Mouse (Mus musculus) neural tube, embryonic 13.5 days (tissue): ENCODE results near the gene Cacna1g. TPM values are rescaled to one million over a fixed set of nuclear protein-coding genes. Genes with fewer than 3 reads are reported as not detected.

ENCODE experiments used
- ATAC-seq: fragments of 200-750 bp; cut with Nextera tagmentation; 2 replicates; pipeline ENCODE4 v1.8.0; 2017; ENCODE audit warnings: low read depth, mild to moderate bottlenecking, moderate TSS enrichment, moderate library complexity
- H3K27ac ChIP-seq: fragments of 300-500 bp; sonication (generic); replicated peaks from 2 replicates; pipeline ENCODE4 v1.5.1; 2015; ENCODE audit warnings: moderate library complexity, mild to moderate bottlenecking, inconsistent platforms
- H3K27me3 ChIP-seq: fragments of 300-500 bp; sonication (generic); 2 replicates; pipeline ENCODE4 v1.6.1; 2015; ENCODE audit warnings: mild to moderate bottlenecking, inconsistent platforms
- H3K36me3 ChIP-seq: fragments of 300-500 bp; sonication (generic); 2 replicates; pipeline ENCODE4 v1.6.1; 2015; ENCODE audit warnings: mild to moderate bottlenecking, inconsistent platforms
- H3K4me1 ChIP-seq: fragments of 300-500 bp; sonication (generic); replicated peaks from 2 replicates; pipeline ENCODE4 v1.6.1; 2015; ENCODE audit warnings: inconsistent platforms
- H3K4me2 ChIP-seq: fragments of 300-500 bp; sonication (generic); 2 replicates; pipeline ENCODE4 v1.6.1; 2015; ENCODE audit warnings: inconsistent platforms, mild to moderate bottlenecking, moderate library complexity
- H3K4me3 ChIP-seq: fragments of 300-500 bp; sonication (generic); 2 replicates; pipeline ENCODE4 v1.5.1; 2015; ENCODE audit warnings: mild to moderate bottlenecking, inconsistent platforms
- H3K9ac ChIP-seq: fragments of 300-500 bp; sonication (generic); 2 replicates; pipeline ENCODE4 v1.6.1; 2015; ENCODE audit warnings: moderate library complexity, mild to moderate bottlenecking, inconsistent platforms
- H3K9me3 ChIP-seq: fragments of 300-500 bp; sonication (generic); 2 replicates; pipeline ENCODE4 v1.6.1; 2016; ENCODE audit warnings: inconsistent platforms
- WGBS: fragments of 180-500 bp; shearing (Covaris S2); methylation state at CpG from one replicate; pipeline ENCODE4 v1.1.7; 2015; 5-methylcytosine and 5-hydroxymethylcytosine counted together
- polyA plus RNA-seq: library from polyadenylated mRNA; unstranded; fragments of >200 nt; fragmentation: Nextera tagmentation; extraction: Ambion mirVana; gene quantifications from 2 replicates; pipeline ENCODE4 v1.2.1, GENCODE M21; 2015

Gene Cacna1g
- polyA plus RNA-seq, 1 experiment from 2014 or later = 8.9 TPM

DNA sequence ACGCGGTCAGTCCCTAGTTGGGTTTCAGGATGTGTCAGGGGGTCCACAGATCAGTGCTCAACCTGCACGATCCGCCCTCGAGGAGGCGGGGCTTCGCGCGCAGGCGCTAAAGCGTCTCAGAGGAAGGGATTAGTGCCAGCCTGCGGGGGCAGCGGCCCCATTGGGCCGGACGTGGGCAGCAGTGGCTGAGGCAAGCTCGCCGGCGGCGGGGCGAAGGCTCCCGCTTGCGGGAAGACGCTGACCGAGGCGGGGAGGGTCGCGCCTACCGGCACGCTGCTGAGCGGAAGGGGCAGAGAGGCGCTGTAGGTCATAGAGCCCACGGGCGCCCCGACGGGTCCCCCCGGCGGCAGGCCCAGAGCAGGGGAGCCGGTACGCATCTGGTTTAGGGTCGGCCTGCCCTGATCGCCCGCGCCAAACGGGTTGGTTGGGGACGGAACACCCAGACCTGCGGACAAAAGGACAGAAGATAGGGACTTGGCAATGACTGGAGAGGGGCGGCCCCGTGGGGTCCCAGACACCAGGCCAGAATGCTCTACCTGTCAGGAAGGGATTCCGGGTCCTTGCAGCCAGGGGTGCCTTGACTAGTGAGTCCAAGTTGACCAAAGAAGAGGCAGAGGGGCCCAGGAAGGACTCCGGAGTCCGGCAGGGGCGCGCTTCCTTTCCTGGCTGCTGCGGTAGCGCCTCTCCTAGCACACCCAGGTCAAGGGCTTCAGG lies 17.2 kb upstream of the Cacna1g start:
- peaks cover 13% of the 10 kb centered on the region for H3K4me1 ChIP-seq
- peak overlapping the region; percentile 70 for H3K4me2 ChIP-seq
- no peak overlapping the region for H3K27ac ChIP-seq
- H3K9ac ChIP-seq = peak overlapping the region; percentile 75
- H3K27me3 ChIP-seq = peaks cover 49% of the 10 kb centered on the region
- H3K36me3 ChIP-seq = no peaks in the 10 kb centered on the region
- 5% methylated on average over 55 of the region's 55 CpGs for WGBS
- ATAC-seq = no peak
- peak overlapping the region; percentile 51 for H3K4me3 ChIP-seq
- no peaks in the 10 kb centered on the region for H3K9me3 ChIP-seq

DNA sequence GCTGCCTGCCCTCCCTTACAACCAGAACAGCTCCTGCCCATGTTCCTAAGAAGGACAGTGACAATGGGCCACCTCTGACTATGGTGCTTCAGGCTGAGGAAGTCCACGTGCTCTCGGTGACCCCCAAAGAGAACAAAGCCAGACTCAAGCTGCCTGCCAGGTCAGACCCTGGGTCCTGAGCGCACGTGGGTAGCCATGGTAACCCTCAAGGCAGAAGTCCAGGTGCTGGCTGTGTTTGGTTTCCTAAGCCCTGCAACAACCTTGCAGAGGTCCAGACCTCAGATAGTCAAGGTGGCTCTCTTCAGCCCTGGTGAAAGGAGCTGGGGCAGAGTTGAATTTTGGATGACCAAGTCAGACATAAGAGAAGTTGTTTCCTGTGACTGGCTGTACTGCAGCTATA lies 15.7 kb upstream of the Cacna1g start:
- Histone ChIP-seq H3K27ac (no peak overlapping the region), H3K4me3 (no peak overlapping the region), H3K4me1 (peaks cover 13% of the 10 kb centered on the region), H3K4me2 (no peak overlapping the region), H3K27me3 (peaks cover 60% of the 10 kb centered on the region), H3K36me3 (no peaks in the 10 kb centered on the region), H3K9ac (no peak overlapping the region), H3K9me3 (no peaks in the 10 kb centered on the region)
- 46% methylated on average over 4 of the region's 4 CpGs for WGBS
- ATAC-seq = no peak

DNA sequence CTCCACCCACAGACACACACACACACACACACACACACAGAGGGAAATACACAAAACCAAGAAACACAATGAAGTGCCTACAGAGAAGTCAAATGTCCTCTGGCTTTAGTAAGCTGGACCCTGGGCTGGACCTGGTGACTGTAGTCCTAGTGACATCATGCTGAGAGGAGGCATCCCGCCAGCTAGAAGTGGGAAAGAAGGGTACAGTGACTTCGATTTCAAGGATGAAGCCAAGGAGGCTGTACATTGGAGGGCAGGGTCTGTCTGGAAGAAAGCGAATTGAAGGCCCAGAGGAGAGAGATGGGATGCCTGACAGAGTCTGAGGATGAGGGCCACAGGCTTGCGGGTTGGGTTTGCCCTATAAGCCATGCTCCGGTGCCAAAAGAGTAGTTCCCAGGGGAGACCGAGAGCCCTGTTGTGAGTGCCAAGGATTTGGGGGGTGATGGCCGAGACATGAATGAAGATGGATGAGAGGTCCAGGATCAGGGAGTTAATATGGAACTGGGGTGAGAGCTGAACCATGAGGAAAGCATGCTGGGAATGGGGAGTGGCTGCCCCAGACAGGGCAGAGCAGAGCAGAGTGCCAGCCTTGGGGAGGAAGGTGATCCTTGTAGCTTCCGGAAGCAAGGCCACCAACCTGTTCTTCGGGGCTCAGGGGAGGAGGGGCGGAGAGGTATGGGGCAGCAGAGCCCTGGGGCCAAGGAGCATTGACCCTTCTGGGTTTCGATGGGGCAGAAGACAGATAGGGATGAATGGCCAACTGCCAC lies 15.0 kb upstream of the Cacna1g start:
- no peak overlapping the region for H3K27ac ChIP-seq
- no peaks in the 10 kb centered on the region for H3K9me3 ChIP-seq
- no peak overlapping the region for H3K4me3 ChIP-seq
- H3K4me1 ChIP-seq = peaks cover 13% of the 10 kb centered on the region
- no peak overlapping the region for H3K9ac ChIP-seq
- 89% methylated on average over 11 of the region's 11 CpGs for WGBS
- ATAC-seq = no peak
- peaks cover 61% of the 10 kb centered on the region for H3K27me3 ChIP-seq
- no peaks in the 10 kb centered on the region for H3K36me3 ChIP-seq
- no peak overlapping the region for H3K4me2 ChIP-seq

DNA sequence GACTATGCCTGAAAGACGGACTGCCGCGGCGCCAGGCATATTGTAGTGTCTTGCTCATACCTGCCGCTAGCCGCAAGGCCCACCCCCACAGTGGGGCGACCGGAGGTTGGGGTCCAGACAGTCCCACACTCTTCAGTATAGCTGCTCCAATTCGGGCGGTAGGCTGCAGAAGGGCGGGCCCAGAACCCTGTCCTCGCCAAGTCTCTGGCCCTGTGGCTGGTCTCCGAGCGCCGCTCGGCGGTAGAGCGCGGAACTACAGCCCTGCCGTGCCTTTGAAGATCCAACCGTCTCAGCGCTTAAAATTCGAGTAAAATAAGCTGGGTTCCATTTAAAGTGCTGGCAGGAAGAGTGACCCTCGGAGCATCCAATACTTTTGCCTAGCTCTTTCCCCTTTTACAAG lies 12.0 kb upstream of the Cacna1g start, which contains the start of gene Spata20:
Spata20 (minus strand) TSS at position 179 of the 400 bp plus-strand sequence.
- peaks cover 46% of the 10 kb centered on the region for H3K27me3 ChIP-seq
- WGBS = 3% methylated on average over 24 of the region's 24 CpGs
- ATAC-seq = peak; percentile 78
- peaks cover 5% of the 10 kb centered on the region; the same call in 1 of the 2 replicates for H3K4me1 ChIP-seq
- no peaks in the 10 kb centered on the region for H3K9me3 ChIP-seq
- peak within 1 kb of the TSS; percentile 10; the same call in 1 of the 2 replicates for H3K4me3 ChIP-seq
- H3K9ac ChIP-seq = no peak within 1 kb of the TSS
- no peaks in the 10 kb centered on the region for H3K36me3 ChIP-seq
- H3K27ac ChIP-seq = no peak within 1 kb of the TSS
- peak within 1 kb of the TSS; percentile 42 for H3K4me2 ChIP-seq

DNA sequence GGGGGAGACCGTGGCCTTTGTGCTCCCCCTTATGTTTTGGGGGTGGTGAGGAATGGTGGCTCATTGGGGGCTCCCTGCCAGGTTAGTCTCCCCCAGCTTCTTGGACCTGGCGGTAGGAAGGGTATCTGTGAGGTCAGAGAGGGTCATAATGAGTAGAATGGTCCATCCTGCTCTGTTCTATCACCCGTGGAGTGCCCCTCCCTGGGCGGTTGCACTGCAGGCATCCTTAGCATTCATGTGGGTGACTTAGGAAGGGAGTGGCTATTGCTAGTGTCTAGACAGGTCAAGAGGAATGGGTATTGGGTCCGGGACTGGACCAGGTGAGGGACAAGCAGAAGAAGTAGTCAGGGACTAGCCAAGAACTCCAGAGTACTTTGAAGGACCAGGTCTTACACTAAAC lies 11.2 kb upstream of the Cacna1g start:
- Histone ChIP-seq H3K4me2 (no peak overlapping the region), H3K4me1 (no peaks in the 10 kb centered on the region; the same call in 1 of the 2 replicates), H3K4me3 (no peak overlapping the region), H3K9me3 (no peaks in the 10 kb centered on the region), H3K27me3 (peaks cover 42% of the 10 kb centered on the region), H3K27ac (no peak overlapping the region), H3K36me3 (no peaks in the 10 kb centered on the region), H3K9ac (no peak overlapping the region)
- 0 out of 2 replicates have a peak, but pooled peaks have one; percentile 21 for ATAC-seq
- 86% methylated on average over 5 of the region's 5 CpGs for WGBS

DNA sequence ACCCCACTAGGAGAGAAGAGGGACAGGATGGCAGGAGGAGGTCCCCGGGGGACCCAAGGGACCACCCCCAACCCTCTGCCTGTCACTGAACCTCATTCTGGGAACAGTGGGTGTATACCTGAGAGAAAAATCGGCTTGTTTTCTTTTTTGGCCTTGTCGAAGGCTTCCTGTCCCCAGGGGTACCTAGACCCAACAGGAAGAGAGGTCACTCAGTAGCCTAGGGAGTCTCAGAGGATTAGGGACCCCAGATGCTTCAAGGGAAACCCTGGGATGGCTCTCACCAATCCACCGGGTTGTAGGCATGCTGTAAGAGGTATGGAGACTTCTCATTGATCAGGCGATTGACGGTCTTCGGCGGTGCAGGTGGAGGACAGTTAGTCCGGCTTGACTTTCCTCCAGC lies 10.6 kb upstream of the Cacna1g start:
- Histone ChIP-seq H3K27me3 (peaks cover 36% of the 10 kb centered on the region), H3K4me1 (no peaks in the 10 kb centered on the region; the same call in 1 of the 2 replicates), H3K4me3 (no peak overlapping the region), H3K27ac (no peak overlapping the region), H3K9me3 (no peaks in the 10 kb centered on the region), H3K36me3 (no peaks in the 10 kb centered on the region), H3K9ac (no peak overlapping the region), H3K4me2 (no peak overlapping the region)
- 87% methylated on average over 9 of the region's 9 CpGs for WGBS
- ATAC-seq = no peak

DNA sequence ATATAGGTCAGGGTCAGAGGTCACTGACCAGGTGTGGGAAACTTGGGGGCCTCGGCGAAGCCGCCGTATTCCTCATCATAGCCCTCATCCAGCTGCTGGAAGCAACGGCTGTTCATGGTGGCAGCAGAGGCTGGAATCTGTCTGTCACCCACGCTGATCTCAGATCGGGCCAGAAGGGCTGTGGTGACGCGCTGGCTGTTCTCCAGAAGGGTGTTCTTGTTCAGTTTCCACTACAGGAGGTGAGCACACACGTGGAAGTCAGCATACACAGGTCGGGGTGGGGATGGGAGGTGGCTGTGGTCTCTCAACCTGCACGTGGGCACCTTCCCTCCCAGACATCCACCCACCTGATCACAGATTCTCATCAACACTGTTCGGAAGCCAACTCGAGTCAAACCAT lies 9.9 kb upstream of the Cacna1g start:
- H3K9me3 ChIP-seq = no peaks in the 10 kb centered on the region
- H3K9ac ChIP-seq = no peak overlapping the region
- 84% methylated on average over 14 of the region's 14 CpGs for WGBS
- H3K4me3 ChIP-seq = no peak overlapping the region
- H3K27me3 ChIP-seq = peaks cover 34% of the 10 kb centered on the region
- ATAC-seq = no peak
- H3K36me3 ChIP-seq = no peaks in the 10 kb centered on the region
- H3K27ac ChIP-seq = no peak overlapping the region
- no peaks in the 10 kb centered on the region; the same call in 1 of the 2 replicates for H3K4me1 ChIP-seq
- no peak overlapping the region for H3K4me2 ChIP-seq

DNA sequence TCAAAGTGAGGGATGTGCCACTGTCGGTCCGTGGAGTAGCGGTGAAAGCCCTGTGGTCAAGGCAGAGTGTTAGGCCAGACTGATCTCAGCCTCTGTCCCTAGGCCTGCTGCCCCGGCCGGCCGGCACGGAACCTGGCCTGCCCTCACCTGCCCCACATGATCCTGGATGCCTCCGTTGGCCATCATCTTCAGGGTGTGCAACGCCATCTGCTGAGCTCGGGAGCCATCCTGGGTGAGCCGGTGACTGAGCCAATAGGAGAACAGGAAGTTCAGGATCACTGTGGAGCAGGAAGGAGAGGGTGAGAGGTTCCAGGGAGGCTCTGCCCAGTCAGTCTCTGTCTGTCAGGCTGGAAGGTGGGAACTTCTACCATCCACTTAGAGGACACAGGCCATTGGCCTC lies 9.4 kb upstream of the Cacna1g start:
- H3K27ac ChIP-seq = no peak overlapping the region
- no peak for ATAC-seq
- no peaks in the 10 kb centered on the region for H3K36me3 ChIP-seq
- no peaks in the 10 kb centered on the region for H3K9me3 ChIP-seq
- 88% methylated on average over 11 of the region's 11 CpGs for WGBS
- no peaks in the 10 kb centered on the region; the same call in 1 of the 2 replicates for H3K4me1 ChIP-seq
- H3K4me3 ChIP-seq = no peak overlapping the region
- H3K4me2 ChIP-seq = no peak overlapping the region
- H3K9ac ChIP-seq = no peak overlapping the region
- H3K27me3 ChIP-seq = peaks cover 34% of the 10 kb centered on the region

DNA sequence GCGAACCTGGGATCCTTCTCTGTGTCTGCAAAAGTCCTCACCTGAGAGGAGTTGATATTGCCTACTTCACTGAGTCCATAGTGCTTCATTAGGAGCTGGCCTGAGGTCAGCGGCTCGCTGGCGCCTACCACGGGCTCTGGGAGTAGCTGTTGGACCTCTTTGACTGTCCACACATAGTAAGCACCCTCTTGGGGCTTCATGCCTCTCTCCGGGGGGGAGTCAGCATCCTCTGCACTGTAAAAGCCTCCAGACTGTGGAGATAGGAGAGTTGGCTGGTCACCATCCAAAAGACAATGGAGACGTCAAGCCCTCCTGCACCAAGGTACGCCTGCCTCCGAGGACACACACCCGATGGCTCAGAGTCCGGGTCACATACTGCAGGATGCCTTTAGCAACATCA lies 8.7 kb upstream of the Cacna1g start:
- ATAC-seq = no peak
- H3K9ac ChIP-seq = no peak overlapping the region
- peaks cover 38% of the 10 kb centered on the region for H3K27me3 ChIP-seq
- H3K27ac ChIP-seq = no peak overlapping the region
- H3K9me3 ChIP-seq = no peaks in the 10 kb centered on the region
- no peaks in the 10 kb centered on the region for H3K36me3 ChIP-seq
- no peak overlapping the region for H3K4me3 ChIP-seq
- H3K4me2 ChIP-seq = no peak overlapping the region
- WGBS = 86% methylated on average over 11 of the region's 11 CpGs
- no peaks in the 10 kb centered on the region; the same call in 1 of the 2 replicates for H3K4me1 ChIP-seq

DNA sequence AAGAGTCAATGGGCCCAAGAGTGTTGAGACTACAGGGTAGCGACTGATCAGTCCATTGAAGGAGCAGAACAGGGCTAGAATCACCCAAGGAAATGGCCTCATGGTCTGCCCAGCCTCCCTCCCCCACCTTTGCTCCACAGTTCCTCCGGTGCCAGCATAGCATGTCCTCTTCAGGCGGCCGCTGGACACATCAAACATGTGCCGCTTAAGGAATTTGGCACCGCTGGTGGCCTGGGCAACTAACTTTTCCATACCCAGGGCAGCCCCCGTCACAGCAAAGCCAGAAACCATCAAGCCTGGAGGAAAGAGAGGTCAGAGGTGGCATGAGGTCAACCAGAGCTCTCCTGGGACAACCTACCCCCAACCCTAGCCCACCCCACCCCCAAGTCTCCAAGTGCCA lies 8.0 kb upstream of the Cacna1g start:
- peaks cover 38% of the 10 kb centered on the region for H3K27me3 ChIP-seq
- no peaks in the 10 kb centered on the region for H3K36me3 ChIP-seq
- H3K4me1 ChIP-seq = no peaks in the 10 kb centered on the region; the same call in 1 of the 2 replicates
- H3K9ac ChIP-seq = no peak overlapping the region
- no peak overlapping the region for H3K4me3 ChIP-seq
- H3K4me2 ChIP-seq = no peak overlapping the region
- ATAC-seq = no peak
- no peaks in the 10 kb centered on the region for H3K9me3 ChIP-seq
- H3K27ac ChIP-seq = no peak overlapping the region
- 88% methylated on average over 7 of the region's 7 CpGs for WGBS

DNA sequence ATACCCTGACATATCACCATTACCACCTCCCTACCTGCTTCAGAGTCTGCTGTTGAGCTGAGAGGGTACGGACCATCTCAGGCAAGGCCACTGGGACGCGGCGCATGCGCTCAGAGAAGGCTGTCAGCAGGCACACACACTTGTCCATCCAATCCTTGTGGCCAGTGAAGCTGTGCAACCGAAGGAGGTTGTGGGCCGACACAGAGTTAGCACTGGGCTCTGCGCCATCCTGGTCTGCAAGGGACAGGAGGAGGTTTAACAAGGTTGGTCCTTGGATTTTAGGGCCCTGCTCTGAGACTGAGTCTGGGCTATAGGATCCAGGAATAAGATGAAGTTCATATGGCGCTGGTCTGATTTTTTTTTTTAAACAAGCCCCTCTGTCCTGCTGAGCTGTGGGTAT lies 6.4 kb upstream of the Cacna1g start:
- no peak for ATAC-seq
- H3K4me1 ChIP-seq = peaks cover 6% of the 10 kb centered on the region
- no peak overlapping the region for H3K4me2 ChIP-seq
- WGBS = 91% methylated on average over 9 of the region's 9 CpGs
- H3K4me3 ChIP-seq = no peak overlapping the region
- no peaks in the 10 kb centered on the region for H3K36me3 ChIP-seq
- no peak overlapping the region for H3K9ac ChIP-seq
- peaks cover 40% of the 10 kb centered on the region for H3K27me3 ChIP-seq
- no peak overlapping the region for H3K27ac ChIP-seq
- H3K9me3 ChIP-seq = no peaks in the 10 kb centered on the region

DNA sequence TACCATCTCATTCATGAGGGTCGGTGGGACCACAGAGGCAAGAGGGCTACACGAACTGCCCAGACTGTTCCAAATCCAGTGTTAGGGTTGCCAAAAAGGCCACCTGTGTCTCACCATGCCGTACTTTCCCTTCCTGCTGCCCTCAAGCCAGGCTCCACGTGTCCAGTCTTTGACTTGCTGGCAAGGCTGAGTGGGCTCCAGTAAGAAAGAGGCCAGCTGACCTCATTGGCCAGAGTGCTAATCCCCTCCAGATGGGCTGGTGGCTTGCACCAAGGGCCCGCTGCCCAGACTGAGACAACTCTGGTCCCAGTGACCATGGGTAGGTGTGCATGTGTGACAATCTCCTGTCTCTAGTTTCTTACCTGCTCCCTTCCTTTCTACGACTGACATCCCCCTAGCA lies 3.7 kb upstream of the Cacna1g start:
- Histone ChIP-seq H3K4me3 (no peak overlapping the region), H3K9ac (no peak overlapping the region)

More for the DNA sequence above, 3.7 kb upstream of the Cacna1g start:
- Histone ChIP-seq H3K9me3 (no peaks in the 10 kb centered on the region), H3K27ac (no peak overlapping the region), H3K27me3 (peaks cover 44% of the 10 kb centered on the region), H3K4me1 (peaks cover 28% of the 10 kb centered on the region), H3K36me3 (no peaks in the 10 kb centered on the region), H3K4me2 (no peak overlapping the region)
- WGBS = 82% methylated on average over 6 of the region's 6 CpGs
- ATAC-seq = no peak
